In the genomic region with DNA sequence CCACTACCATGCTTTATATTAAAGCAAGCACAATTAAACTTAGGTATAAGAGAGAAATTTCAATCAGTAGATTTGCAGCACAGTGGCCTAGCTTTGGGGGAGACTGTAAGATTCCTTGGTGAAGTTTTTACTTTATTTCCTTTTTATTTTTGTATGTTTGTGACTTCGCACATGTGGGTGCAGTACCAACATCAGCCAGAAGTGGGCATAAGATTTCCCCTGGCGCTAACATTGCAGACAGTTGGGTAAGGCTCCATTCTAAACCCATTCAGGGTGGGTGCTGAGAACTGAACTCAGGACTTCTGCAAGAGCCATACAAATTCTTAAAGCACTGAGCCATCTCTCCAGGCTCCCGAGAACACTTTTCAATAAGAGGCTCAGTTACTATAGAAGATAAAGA, we compare ENCODE assay signal across 8 mouse cellular contexts.
DNase-seq lines count a peak whose midpoint lies in the region; ATAC-seq and TF ChIP-seq lines count a peak whose summit lies in the region.

No protein-coding gene starts in this region.

- H3K9me3 ChIP-seq in stomach, embryonic 15.5 days = no peaks in the 10 kb centered on the region
- no peaks in the 10 kb centered on the region for H3K9me3 ChIP-seq in midbrain, embryonic 10.5 days (replicated peaks)

- H3K4me3 ChIP-seq in gastrocnemius, adult 2 months = peak overlapping the region; percentile 44
- H3K4me3 ChIP-seq in cortical plate, adult 2 months (ENCODE audit: insufficient read depth, low read length) = no peak overlapping the region
- H3K4me3 ChIP-seq in stomach, embryonic 15.5 days (replicated peaks) = no peak overlapping the region; the same call in 1 of the 2 replicates
- H3K4me3 ChIP-seq in midbrain, embryonic 10.5 days = no peak overlapping the region

- TF ChIP-seq POLR2A in cortical plate, adult 2 months (IDR thresholded peaks at IDR 0.05; ENCODE audit: extremely low read depth, insufficient read depth, low read length) = no peak

- H3K36me3 ChIP-seq in stomach, embryonic 15.5 days = no peaks in the 10 kb centered on the region
- H3K36me3 ChIP-seq in midbrain, embryonic 10.5 days = no peaks in the 10 kb centered on the region

- intact Hi-C loops in gastrocnemius, adult 2 months (cut with DNase I) = loop anchor here (1.0 to 10.0 kb wide), 2 partner anchors 100 to 247 kb away; no protein-coding TSS in a partner anchor

- 85% methylated on average over 3 of the region's 3 CpGs for WGBS in stomach, embryonic 15.5 days
- 86% methylated on average over 3 of the region's 3 CpGs for WGBS in midbrain, embryonic 10.5 days

- peak; percentile 46 for TF ChIP-seq CTCF in gastrocnemius, adult 2 months (IDR thresholded peaks at IDR 0.05)
- TF ChIP-seq CTCF in cortical plate, adult 2 months (IDR thresholded peaks at IDR 0.05; ENCODE audit: extremely low read depth, insufficient read depth, low read length) = peak; percentile 30; the same call in 1 of the 2 replicates

- H3K27ac ChIP-seq in gastrocnemius, adult 2 months = peak overlapping the region; percentile 73; the same call in 1 of the 2 replicates
- no peak overlapping the region for H3K27ac ChIP-seq in cortical plate, adult 2 months (ENCODE audit: insufficient read depth, low read length)
- H3K27ac ChIP-seq in stomach, embryonic 15.5 days = peak overlapping the region; percentile 92; the same call in 1 of the 2 replicates
- H3K27ac ChIP-seq in midbrain, embryonic 10.5 days (replicated peaks) = no peak overlapping the region

- H3K27me3 ChIP-seq in stomach, embryonic 15.5 days (replicated peaks) = no peaks in the 10 kb centered on the region
- H3K27me3 ChIP-seq in midbrain, embryonic 10.5 days (ENCODE audit: low read depth, poor library complexity, severe bottlenecking) = peaks cover 7% of the 10 kb centered on the region; the same call in 1 of the 2 replicates

- peak overlapping the region; percentile 57; the same call in 1 of the 2 replicates for H3K4me2 ChIP-seq in stomach, embryonic 15.5 days

- no peak for ATAC-seq in stomach, embryonic 15.5 days (ENCODE audit: insufficient read depth, low FRiP score, low read depth)

- no peaks in the 10 kb centered on the region for H3K4me1 ChIP-seq in cortical plate, adult 2 months (ENCODE audit: control insufficient read depth, insufficient read depth, low read length)
- peaks cover 21% of the 10 kb centered on the region for H3K4me1 ChIP-seq in stomach, embryonic 15.5 days
- peaks cover 11% of the 10 kb centered on the region for H3K4me1 ChIP-seq in midbrain, embryonic 10.5 days

- no peak overlapping the region for H3K9ac ChIP-seq in stomach, embryonic 15.5 days

- no peak for DNase-seq in gastrocnemius, adult 2 months
- DNase-seq in gastrocnemius, postnatal 25 days = no peak
- peak; percentile 28 for DNase-seq in lung, postnatal 10 days
- no peak for DNase-seq in lung, adult 18-20 months
- DNase-seq in left cerebral cortex, adult 9 months (ENCODE audit: low spot score in 2 of 2) = no peak
- no peak for DNase-seq in midbrain, embryonic 10.5 days (ENCODE audit: low spot score)

Comparison
In these comparisons a context has a peak if more than half of its experiments do, and no peak if none do; other contexts are left out.
1. H3K27ac ChIP-seq: peak in gastrocnemius, adult 2 months (single experiment) and stomach, embryonic 15.5 days (single experiment); none in cortical plate, adult 2 months (single experiment) and midbrain, embryonic 10.5 days (single experiment).